Mouse (Mus musculus) layer of hippocampus, adult 9-11 months (tissue): ENCODE measurements around the gene Kcnq5.
A peak's percentile ranks its signal among the peaks of the same experiment; 100 is the strongest.
"Not testable (repeated sequence)": the region's sequence is repeated elsewhere in the genome, so short reads cannot be mapped to it uniquely, and the experiment has no call there.

Experiments
- DNase-seq: peaks from one replicate; pipeline ENCODE4 v3.0.0; 2022

Kcnq5 gene

DNA sequence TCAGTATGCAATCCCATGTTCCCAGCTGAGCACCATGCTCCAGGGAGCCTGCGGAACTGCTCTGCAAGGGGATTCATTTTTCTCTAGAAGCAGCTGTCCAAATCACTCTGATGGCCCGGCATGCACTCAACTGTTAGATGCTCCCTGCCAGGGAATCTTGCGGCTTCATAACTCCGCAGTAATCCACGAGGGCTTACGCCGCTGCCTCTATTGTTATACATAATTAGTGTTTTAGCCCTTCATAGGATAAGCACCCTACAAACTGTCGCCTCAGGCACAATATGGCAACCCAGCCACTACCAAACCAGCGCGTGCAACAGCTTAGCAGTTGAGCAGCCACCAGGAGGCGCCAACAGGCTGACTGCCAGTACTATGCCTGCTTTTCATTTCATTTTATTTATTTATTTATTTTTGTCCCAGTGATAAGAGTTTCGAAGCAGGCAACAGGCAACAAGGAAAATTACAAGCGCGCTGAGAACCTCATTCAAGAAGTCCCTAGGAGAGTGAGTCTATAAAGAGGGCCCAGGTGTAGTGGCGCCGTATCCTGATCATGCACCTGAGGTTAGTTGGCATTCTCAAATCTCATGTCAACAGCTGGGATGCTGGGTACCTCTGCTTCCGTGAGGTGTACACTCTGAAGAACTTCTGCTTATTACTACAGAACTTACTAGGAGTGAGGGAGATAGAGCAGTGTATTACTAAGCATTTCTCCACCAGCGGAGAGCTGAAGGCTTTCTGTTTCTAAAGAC lies 500.6 kb downstream of the Kcnq5 start:
- peak; percentile 72 for DNase-seq

DNA sequence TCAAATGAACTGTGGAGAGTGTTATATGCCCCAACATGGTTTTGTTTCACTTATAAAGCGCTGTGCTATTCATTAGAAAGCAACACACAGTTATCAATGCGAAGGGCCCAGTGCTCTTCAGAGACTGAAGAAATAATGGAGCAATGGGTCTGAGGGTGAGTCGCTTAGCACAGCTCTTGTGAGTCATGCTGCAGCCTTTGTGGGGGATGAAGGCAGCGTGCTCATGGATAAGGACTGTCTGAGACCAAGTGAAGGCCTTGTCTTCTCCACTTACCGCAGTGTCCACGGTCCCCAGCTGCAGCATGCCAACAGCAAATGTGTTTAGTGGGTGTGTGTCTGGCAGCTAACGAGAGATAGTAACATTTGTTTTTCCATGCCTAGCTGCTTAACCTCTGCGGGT lies 503.2 kb downstream of the Kcnq5 start:
- no peak for DNase-seq

DNA sequence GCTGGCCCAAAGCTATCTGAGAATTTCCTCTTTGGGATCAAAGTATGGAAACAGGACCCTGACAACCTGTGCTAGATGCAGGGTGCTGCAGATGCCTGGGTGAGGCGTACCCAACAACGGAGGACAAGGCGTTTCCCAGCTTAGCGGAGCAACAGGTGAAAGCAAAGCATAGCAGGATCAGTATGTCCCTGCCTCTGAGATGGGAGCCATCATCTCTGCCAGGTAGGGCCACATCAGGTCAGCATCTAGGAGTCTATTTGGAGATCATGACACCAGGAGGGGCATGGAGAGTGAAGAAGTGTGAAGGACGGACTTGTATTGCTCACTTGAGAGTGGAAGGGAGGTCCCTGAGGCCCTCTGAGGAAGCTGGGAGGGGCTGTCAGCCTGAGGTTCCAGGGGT lies 505.8 kb downstream of the Kcnq5 start:
- DNase-seq, result no peak

DNA sequence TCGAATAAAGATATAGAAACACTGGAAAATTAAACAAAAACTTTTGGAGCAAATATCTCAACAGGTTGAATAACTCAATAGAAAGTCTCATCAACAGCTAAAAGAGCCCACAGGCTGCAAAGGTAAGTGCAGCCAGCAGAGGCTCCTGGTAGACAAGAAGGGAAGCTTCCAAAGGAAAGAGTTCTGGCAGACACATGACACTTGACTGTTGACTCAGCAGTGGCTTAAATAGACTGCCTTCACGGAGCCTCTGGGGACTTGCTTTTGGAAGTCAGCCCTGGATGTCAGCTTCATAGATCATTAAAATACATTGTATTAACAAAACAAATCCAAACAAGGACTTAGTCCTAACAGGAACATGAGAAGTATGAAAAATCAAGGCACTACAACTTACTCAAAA lies 513.5 kb downstream of the Kcnq5 start:
- DNase-seq, result no peak

DNA sequence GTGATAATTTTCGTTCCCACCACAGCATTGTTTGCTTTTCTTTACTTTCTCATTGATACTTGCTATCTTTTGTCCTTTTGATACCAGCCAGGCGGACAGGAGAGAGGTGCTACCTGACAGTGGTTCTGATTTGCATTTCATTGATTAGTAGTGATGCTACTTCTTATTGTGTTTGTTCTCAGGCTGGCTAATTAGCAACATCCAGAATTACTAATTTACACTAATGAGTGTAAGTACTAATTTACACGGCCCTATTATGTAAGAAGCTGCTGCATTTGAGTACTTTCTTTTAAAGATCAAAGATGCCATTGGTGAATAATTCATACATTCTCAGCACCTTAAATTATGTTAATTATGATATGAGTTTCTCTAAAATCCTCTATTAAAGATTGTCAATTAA lies 525.0 kb downstream of the Kcnq5 start:
- DNase-seq, result no peak

DNA sequence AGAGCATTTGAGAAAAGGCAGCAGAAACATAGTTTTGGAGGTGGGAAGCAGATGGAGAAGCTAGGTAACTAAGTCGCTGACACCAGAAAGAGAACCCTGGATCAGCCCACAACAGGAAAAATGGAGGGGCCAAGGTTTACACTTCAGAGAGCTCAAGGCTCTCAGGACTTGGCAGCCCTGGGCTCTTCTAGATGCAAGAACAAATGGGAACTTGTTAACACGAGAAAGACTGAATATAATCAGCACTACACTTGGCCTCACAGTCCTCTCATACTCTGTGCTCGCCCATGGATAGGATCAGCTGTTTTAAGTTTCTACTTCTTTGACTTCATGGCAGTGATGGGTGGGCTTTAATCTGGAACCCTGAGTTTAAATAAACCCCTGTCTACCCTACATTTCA lies 526.9 kb downstream of the Kcnq5 start:
- no peak for DNase-seq

DNA sequence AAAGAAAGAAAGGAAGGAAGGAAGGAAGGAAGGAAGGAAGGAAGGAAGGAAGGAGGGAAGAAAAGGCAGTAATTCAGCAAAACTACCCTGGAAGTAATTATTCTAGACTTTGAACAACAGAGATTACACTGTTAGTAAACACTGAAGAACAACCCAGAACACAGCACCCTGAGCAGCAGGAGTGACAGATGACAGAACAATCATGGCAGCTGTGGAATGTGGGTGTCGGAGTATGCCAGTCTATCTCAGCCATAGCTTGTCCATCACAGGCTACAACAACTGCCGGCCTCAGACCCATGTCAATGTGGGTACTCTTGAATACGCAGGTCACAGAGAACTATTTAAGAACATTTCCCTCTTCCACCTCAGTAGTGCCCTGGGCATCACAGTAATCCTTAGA lies 530.1 kb downstream of the Kcnq5 start:
- DNase-seq, result peak; percentile 24

DNA sequence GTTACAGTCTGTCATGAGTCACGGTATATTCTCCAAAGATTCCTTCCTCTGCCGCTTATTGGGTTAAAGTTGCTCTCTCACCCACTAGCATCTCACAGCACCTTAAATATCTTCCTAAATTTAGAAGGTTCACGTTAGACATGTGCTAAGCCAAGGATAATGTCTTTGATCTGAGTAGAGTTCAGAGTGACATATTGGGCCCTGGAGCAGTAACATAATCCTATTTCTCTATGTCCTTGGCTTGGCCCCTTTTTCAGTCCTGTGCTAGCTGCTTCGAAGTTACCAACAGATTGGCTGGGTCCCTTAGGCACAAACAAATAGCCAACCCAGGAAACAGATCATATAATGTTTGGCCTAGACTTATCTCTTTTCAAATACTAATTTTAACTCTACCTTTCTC lies 533.7 kb downstream of the Kcnq5 start:
- DNase-seq, result no peak

DNA sequence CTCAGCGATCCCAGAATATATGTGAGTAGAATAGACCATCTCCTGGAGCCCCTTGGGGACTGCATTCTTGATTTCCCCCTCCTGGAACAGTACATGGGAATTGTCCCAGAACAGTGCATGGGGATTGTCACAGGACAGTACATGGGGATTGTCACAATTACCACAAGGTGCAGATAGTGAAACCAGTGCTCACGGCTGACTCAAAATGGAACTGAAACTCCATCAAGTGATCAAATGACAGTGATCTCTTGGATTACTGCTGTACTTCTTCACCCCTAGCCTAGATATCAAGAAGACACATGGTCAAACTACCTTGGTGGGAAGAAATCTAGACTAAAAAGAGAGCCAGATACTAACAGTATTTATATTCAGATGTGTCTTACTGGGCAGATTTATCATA lies 536.1 kb downstream of the Kcnq5 start:
- DNase-seq, result no peak

DNA sequence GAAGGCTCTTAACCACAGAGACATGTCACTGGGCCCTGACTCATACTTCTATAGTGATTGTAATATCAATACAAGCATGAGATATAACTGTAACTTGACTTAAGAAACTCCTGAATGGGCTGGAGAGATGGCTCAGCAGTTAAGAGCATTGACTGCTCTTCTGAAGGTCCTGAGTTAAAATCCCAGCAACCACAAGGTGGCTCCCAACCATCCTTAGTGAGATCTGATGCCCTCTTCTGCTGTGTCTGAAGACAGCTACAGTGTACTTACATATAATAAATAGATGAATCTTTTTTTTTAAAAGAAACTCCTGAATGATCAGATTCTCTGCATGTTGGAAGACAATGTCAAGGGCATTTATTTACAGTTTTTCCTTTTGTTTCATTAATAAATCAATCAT lies 542.4 kb downstream of the Kcnq5 start:
- DNase-seq, result peak; percentile 10

DNA sequence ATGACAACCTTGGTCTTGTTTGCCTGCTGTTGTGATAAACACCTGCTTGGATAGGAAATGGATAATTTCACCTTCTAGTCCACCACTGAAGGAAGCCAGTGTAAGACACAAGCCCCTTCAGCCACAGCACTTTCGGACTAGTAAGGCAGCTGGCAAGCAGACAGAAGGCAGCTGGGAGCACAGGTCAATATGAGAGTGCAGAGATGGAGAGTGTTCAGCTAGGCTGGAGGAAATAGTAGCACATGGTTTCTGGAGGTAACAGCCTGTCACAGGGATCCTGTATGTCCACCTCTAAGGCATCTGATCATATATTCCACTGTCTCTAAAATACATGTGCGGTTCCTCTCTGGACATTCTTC lies 549.6 kb downstream of the Kcnq5 start:
- DNase-seq, result no peak

DNA sequence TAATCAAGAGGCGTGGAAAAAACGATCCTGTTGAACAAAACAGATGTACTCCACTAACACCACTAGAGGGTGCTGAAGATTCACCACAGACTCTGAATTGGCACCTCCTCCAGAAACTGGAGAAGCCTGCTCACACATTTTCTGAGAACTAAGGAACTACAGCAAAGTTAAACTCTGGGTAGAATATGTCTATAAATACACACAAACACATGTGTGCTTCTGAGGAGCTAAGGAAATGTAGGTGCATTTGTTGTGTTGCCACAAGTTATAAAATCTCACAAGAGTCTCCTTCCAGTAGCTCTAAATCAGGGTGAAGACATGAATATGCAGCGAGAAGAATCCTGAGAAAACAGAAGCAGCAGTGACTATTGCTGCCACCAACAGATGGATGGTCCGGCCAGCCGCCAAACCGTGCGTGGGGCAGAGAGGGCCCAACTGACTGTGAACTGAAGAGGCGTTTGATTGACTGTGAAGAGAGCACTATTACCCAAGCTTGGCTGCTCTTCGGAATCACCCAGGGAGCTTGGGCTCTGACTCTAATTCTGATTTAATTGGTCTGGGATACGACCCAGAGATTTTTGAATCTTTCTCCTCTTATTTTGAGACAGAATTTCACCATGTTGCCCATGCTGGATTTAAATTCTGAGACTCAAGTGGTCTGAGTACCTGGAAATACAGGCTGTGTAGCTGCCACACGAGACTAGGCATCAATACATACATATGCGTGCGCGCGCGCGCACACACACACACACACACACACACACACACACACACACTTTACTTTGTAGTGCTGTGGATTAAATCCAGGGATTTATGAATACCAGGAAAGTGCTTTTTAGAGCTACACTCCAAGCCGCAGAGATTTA lies 550.2 kb downstream of the Kcnq5 start:
- peak; percentile 69 for DNase-seq

DNA sequence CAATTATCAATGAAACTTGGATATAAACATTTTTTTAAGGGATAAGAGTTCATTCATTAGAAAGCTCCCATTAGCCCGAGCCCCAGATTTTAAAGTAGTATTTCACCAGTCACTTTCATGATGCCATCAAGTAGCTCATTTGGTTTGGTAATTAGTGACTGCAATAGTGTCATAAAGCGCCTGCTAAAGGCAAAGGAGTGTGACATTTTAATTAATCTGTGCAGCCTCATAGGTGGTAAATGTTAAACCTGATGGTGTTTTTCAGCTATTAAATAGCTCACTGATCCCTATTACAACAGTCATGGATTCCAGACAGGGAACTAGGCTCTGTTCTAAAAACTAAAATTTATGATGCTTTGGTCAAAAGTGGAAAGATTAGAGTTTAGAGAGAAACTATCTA lies 554.5 kb downstream of the Kcnq5 start:
- DNase-seq, result no peak

DNA sequence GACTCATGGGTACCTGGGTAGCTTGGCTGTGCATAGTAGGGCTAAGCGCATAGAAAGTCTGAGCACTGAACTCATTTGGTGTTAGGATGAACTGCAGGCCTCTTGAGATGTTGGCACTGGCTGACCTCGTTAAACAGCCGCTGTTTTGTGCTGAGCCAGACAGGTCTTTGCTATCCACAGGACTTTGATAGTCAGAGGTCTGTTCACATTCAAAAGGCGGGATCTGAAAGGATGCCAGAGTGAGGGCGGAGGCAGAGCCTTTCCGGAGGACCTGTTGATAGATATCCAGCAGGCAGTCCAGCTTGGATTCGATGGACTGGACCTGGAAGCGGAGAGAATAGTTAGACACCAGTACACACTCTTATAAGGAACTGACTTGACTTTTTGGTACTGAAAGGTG lies 558.9 kb downstream of the Kcnq5 start:
- no peak for DNase-seq

DNA sequence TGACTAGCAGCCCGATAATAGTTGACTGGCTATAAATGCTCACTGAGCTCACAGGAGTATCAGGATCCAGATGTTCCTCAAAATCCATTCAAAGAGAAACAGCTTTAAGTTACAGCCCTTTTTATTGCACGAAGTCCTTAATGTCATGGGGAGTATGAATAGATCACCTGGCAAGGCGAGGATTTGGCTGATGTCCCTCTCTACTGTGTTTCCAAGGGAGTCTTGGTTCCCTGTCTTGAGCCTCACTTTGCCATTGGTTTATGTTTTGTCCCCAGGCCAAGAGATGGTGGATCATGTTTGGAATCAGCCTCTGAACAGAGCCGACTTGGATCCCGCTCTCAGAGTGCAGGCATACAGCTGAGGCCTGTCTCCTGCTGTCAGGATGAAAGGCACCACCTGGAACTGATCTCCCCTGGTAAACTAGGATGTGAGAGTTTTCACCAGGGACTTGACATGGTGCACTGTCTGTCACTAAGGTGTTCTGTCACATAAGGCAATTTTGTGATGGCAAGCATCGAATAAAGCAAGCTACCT lies 570.5 kb downstream of the Kcnq5 start:
- no peak for DNase-seq

DNA sequence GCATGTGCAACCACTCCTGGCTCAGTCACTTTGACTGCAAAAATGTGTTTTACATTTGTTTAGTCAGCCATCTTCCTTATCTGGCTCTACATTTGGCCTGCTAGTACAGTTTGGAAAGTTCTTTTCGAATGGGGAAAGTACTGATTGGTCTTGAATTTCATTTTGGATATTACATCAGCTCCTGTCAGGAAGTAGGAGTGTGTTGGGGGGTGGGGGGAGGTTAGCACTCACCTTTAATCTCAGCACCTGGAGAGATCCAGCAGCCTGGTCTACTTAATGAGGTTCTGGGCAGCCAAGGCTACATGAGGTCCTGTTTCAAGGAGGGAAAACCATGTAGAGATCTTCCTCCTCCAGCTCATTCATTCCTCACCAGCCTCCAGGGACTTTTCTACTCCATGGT lies 578.5 kb downstream of the Kcnq5 start, which contains the start of gene Khdc1b:
Khdc1b (plus strand) TSS at position 301 of the 400 bp plus-strand sequence.
- DNase-seq, result no peak

DNA sequence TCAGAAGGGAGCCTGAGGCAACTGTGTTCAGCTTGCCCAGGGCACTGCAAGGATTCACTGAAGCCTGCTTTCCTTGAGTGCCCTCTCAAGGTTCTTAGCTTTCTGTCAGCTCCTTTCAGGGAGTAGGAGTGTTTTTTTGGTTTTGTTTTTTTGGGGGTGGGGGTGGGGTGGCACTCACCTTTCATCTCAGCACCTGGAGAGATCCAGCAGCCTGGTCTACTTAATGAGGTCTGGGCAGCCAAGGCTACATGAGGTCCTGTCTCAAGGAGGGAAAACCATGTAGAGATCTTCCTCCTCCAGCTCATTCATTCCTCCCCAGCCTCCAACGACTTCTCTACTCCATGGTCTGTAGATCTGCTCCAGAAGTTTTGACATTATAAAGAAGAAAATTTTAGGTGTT lies 593.7 kb downstream of the Kcnq5 start, which contains the start of gene Khdc1c:
Khdc1c (plus strand) TSS at position 301 of the 400 bp plus-strand sequence.
- not testable (repeated sequence) for DNase-seq

DNA sequence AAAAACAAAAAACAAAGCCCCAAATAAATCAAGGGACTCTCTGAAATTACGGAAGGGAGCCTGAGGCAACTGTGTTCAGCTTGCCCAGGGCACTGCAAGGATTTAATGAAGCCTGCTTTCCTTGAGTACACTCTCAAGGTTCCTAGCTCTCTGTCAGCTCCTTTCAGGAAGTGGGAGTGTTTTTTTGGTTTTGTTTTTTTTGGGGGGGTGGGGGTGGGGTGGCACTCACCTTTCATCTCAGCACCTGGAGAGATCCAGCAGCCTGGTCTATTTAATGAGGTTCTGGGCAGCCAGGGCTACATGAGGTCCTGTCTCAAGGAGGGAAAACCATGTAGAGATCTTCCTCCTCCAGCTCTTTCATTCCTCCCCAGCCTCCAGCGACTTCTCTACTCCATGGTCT lies 612.4 kb downstream of the Kcnq5 start, which contains the start of gene Khdc1a:
Khdc1a (plus strand) TSS at position 301 of the 400 bp plus-strand sequence.
- DNase-seq, result no peak
